Mouse (Mus musculus): ENCODE results near the gene Mepce.

DNA sequence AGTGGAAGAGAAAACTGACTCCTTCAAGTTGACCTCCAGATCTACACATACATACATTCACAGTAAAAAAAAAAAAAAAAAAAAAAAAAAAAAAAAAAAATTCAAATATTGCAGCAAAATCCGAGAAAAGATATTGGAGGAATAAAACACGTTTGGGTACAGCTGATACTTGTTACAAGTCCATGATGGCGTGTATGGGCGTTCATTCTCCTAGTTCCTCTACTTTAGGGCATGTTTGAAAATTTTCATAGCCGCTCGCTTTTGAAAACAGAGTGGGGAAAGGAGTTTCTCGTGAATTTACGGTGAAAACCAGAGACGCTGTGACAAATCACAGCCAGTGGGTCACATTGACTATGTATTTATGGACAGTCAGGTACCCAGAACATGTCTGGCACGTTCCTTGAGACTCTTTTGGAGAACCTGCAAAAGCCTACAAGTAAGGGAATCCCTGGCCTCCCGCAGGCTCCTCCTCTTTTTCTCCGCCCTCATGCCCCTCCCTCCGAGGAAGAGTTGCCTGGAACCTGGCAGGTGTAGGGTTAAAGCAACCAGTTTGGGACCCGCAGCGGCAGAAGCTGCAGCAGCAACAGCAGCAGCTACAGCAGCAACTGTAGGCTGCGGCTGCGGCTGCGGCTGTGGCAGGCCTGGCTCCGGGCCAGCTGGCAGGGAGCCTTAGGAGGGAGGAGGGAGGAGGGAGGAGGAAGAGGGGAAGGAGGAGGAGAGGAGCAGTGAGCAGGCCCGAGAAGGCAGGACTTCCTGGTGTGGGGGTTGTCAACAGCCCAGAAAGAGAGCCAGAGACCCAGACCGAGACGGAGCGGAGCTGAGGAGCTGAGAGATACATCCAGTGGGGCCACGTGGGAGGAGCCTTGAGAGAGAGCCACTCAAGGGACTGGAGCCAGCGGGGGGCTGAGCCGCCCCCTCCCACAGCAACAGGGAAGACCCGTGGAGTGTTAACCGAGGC, 42.0 kb downstream of the Mepce start, which contains the start of gene Tsc22d4:
- no peak for TF ChIP-seq CTCF (IDR thresholded peaks at IDR 0.05; ENCODE audit: low read depth, low read length)
- no peak for TF ChIP-seq TAL1 (conservative IDR thresholded peaks at IDR 0.05; ENCODE audit: low read depth, low read length)
